Mouse (Mus musculus) adrenal gland, adult 8-10 months (tissue): ENCODE measurements around the gene Wnt7b. TPM values are rescaled to one million over a fixed set of nuclear protein-coding genes. Genes with fewer than 3 reads are reported as not detected.

Experiments
- DNase-seq: peaks from one replicate; pipeline ENCODE4 v3.0.0; 2022
- total RNA-seq, 4 experiments: library from RNA; stranded (reverse); gene quantifications; 2 replicates each; pipeline ENCODE4 v1.2.4; 2022

Wnt7b gene
- total RNA-seq, 4 experiments from 2014 or later: 0.65 to 1.1 (median 0.85) TPM

DNA sequence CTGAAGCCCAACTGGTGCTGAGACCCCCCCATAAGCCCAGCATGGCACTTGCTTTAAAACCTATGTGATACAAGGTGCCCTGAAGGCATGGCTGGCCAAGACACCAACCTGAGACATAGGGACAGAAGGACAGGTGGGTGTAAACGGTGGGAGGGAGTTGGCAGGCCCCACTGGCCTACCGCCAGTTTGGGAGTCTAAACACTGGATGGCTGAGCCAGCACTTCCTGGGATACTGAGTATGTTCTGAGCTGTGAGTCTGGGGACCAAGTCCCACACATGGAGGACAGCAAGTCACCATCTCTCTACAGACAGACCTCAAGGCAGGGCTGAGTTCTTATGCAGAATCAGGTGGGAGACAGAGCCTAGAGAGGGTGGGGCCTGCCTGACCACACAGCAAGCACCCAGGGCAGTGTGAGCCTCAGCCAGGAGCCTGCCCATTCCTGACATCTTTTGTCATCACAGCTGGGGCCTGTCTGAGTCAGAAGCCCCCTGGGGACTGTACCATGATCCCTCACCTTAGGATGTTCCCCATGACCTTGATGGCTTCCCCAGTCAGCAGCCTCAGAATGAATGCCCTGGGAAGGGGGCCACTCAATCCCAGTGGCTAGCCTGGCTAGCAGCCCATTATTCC is 13.0 kb downstream of the Wnt7b start:
- DNase-seq: no peak

DNA sequence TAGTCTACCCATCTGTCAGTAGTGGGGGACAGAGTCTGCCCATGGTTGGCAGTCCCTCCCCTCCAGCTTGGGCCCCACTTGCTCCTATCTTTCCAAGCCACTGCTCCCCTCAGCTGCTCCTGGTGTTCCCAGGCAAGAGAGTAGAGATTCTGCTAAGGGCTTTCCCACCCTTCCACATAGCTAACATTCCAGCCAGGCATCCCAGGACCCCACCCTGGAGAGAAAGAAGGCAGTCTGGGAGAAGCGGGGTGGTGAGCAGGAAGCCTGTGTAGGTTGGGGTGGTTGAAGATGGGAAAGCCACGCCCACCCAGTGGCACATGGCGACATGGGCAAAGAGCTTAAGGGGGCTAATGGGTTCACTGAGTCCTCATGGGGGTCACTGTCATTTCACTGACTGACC is 13.9 kb downstream of the Wnt7b start:
- DNase-seq: no peak

DNA sequence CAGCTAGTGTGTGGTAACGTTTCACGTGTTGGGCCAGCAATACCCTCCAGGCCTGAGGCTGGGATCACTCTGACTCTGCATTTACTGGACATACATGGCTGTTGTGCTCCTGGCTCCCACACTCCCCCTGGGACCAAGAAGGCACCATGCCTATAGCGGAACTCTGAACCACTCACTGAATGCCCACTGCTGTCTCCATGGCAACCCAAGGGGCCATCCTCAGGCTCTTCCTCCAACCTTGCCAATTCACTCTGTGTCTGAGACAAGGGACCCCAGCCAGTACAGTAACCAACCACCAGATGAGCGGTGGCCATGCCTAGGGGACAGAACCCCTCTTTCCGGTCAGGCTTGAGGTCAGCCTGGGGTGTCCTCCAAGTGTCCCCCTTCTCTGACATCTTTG is 17.3 kb downstream of the Wnt7b start:
- no peak for DNase-seq

DNA sequence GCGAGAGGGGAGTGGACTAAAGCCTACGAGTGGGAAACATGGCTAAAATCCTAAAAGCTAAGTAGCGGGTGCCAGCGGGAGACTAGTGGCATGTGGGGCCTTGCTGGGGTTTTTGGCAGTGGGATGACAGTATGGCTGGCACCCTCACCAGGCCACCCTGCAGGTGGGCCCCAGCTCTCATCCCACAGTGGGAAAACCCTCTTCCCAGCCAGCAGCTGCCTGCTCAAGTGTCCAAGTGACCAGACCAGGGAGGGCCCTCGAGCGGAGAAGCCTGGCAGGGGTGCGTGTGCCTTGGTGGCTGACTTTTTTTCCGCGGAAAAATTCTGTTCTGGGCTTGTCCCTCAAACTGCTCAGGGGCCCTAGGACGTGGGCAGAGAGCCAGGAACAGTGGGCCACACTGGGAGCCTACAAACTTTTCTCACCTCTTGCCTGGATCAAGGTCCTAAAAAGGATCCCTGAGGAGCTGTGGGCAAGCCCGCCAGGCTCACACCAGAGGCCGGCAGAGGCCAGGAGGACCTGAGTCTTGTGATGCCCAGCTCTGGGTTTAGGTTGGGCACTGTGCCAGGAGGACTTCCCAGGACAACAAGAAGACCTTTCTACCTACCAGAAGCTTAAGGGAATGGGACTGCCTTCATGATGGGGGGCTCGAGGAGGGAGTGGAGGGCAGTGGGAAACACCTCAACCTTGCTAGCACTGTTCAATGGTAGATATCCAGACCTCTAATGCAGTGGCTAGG is 18.1 kb downstream of the Wnt7b start:
- no peak for DNase-seq

DNA sequence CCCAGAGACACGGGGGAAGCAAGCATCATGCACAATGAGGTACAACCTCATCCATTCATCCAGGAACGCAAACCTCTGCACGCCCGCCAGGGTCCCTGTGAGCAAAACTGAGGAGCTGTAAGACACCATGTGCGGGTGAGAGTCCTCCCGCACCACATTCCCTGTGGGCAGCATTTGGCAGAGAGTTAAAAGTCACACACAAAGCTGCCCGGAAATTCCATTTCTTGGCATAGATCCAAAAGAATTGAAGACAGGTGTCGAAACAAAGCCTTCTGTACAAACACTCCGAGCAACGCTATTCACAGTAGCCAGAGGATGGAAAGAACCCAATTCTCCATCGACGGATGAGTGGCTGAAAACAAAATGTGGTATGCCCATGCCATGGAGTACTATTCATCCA is 20.3 kb downstream of the Wnt7b start:
- no peak for DNase-seq

DNA sequence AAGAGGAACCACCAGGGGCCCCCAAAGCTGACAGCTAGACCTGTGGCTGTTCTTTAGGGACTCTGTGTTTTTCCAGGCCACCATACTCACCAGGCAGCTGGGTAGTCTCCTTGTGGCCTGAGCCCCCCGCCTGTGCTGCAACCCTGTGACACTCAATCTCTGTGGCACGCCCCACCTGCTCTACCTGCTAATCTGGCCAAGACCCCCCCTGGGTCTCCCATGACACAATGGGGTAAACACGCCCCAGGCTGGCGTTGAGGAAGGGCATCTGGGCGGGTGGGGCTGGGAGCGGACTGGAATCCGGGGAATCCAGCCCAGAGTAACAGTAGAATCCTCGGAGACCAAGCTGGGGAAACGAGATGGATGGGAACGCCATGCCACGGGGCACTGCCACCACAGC is 21.4 kb downstream of the Wnt7b start:
- DNase-seq: no peak

DNA sequence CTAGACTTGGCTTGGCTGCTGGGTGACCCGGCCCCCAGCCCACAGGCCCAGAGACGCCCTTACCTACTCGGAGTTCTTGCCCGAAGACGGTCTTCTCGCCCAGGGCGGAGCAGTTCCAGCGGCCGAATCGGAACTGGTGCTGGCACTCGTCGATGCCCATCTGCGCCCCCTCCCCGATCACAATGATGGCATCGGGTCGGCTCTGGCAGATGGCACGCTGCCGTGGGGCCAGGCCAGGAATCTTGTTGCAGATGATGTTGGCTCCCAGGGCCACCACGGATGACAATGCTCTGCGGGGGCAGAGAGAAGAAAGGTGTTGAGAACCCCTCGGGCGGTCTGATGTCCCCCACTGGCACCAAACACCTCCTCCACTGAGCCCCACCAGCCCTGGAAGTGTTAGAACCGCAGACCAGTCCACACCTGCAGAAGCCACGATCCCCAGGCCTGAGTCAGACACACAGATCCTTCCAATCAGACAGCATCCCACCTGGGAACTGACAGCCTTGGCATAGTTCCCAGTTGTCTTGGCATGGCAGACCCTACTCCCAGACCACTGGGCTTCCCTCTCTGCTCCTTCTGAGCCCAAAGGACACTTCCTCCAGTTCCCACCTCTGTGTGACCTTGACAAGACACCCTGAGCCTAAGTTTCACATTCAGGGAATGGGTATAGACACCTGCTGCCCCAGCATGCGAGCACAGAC is 23.3 kb downstream of the Wnt7b start:
- no peak for DNase-seq

DNA sequence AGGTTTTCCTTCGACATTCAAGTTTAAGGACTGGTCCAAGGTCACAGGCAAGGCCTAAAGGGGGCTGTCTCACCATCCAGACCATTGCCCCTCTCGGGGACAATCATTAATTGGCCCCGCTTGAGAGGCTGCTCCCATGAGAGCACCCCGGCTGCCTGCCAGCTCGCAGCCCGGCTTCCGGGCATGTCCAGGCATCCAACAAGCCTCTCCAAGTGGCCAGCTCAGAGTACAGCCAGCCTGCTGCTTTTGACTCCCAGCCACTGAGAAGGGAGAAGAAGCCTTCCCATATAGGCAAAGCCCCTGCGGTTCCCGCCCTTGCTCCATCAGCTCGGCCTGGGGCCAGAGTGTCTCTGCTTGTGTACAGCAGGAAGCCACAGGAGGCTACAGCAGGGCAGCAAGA is 26.5 kb downstream of the Wnt7b start:
- no peak for DNase-seq

DNA sequence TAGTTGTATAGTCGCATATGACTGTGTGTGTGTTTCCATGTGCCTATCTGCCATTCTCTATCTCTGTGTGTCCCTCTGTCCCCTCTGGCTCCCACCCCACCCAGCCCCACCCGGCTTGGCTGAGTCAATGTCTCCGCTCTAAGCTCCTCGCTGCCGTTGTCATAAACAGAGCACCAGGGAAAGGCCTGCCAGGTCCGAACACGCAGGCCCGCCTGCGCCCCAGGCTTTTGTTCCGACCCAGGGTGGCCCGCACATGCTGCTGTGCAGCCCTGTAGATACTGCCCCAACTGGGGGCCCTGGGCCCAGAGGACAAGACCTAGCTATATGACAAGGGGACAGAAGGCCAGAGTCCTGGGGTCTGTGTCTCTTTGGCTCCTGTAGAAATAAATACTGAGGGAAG is 28.9 kb downstream of the Wnt7b start:
- no peak for DNase-seq

DNA sequence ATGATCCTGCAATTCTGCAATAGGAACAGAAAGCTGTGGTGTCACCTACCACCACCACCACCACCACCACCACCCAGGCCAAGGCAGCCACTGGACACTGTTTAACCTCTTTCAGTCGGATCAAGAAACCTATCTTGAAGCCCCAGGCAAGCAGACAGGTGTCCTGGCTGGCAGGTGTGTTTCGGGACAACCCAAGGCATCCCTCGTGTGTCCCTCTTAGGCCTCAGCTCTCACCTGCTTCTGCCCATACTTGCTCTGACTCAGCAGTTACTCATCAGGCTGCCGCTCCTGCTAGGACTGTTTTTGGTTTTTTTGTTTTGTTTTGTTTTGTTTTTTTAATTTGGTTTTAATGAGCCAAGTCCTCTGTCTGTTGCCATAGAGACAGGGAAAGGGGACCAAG is 35.8 kb downstream of the Wnt7b start:
- no peak for DNase-seq

DNA sequence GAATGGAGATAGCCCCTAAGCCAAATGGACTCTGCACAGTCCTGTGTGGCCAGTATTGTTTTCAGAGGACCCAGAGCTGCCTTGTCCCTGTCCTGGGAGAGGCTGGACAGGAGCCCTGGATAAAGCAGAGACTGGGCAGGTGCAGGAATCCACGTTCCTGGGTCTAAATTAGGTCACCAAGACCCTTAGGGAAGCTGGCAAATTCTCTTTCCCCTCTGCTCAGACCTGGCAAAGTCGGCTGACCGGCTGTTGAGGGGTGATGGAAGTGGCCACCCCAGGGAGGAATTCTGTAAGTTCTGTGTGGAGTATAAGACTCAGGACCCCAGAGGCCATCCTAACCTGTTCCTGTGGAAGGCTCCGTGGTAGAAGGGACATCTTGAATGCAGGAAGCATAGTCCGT is 36.9 kb downstream of the Wnt7b start:
- no peak for DNase-seq

DNA sequence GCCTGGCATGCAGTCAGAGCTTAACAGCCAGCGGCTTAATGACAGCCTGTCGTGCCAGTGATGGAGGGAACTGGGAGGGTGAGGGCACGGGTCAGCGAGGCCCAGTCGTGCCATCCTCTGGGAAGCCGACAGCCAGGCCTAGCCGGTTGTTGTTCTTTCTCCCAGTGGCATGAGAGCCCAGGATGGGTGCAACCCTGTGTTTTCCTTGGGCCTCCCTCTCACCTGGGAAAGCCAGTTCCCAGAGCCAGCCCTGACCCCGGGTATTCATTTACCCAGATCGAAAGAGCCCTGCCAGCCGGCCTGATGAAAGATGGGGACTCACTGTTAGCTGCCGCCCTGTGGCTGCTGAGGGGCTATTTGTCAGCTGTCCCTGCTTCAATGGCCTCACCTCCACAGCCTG is 44.1 kb downstream of the Wnt7b start:
- DNase-seq: no peak

DNA sequence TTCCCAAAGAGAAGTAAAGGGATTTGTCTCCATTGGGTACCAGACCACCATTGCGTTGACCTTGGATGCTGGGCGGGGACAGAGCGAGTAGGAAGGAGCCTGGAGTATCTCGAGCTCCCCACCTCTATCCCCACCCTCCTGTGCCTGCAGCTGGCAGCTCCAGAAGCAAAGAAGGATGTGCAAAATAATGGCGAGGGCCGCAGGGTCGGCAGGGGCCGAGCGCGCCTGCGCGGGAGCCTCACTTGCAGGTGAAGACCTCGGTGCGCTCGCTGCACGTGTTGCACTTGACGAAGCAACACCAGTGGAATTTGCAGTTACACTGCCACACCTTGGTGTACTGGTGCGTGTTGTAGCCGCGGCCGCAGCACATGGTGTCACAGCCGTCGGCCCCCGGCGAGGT is 45.1 kb downstream of the Wnt7b start:
- DNase-seq: no peak

DNA sequence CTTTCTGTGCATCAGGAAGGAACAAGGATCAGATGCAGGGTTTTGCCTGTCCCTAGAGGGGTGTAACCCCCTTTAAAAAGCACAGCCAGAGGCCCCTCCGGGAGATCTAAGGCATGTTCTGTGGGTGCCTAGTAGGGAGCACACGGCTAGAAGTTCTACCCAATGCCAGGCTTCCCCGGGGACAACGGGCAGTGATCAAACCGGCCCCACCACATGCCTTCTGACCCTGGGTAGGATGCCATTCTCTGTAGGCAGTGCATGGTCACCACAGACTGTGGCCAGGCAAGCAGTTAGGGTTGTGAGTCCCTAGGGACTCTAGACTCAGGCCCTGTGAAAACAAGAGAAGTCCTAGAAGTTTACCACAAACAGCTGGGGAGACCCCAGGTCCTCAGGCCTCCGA is 47.6 kb downstream of the Wnt7b start:
- DNase-seq: no peak

DNA sequence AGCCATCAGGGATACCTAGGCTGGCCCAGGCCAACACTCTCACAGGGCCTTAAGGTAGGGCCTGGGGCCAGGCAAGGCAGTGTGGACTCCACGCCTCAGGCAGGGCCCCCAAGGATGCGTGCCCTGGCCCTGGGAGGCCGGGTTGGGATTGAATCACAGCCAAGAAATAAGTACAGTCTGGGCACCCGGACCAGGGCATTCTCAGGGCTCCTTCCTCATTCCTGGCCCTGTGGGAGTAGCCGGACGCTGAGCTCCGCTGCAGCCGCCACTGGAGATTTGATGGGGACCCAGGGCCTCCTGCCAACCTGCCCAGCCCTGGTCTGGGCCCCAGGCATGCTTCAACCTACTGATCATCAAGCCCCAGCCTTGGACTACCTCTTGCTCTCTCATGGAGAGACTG is 48.1 kb downstream of the Wnt7b start:
- no peak for DNase-seq

DNA sequence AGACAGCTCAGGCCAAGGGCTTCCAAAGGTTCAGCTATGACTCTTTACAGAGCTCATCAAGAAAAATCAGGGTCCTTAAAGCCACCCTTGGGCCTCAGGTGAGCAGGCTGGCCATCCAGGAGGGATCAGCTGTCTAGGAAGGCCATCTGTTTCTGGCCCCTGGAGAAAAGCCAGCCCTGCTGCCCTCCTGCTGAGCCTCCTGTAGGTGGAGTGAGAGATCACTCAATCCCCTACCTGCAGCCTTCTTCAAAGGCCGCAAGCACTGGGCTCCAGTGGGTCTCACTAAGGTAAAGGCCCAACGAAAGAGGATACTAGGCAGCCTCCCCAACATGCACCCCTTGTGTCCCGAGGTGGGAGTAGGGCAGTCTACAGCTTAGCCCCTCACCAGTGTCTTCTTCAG is 50.2 kb downstream of the Wnt7b start:
- DNase-seq: no peak

DNA sequence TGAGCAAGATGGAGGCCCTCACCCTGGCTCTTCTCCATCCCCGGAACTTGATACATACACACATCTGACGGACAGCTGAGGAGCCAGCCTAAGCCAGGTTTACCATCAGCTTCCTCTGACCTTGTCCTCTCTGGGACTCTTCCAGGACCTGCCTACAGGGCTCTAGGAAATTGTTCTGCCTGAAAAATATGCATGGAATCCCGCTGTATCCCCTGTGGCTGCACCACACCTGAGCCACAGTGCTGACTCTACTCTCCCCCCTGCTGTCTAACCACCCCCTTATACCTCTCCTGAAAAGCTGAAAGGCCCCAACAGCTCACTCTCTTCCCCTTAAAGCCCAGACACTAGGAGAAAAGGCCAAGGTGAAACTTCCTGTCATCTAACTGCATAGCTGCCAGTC is 52.4 kb downstream of the Wnt7b start:
- DNase-seq: no peak

DNA sequence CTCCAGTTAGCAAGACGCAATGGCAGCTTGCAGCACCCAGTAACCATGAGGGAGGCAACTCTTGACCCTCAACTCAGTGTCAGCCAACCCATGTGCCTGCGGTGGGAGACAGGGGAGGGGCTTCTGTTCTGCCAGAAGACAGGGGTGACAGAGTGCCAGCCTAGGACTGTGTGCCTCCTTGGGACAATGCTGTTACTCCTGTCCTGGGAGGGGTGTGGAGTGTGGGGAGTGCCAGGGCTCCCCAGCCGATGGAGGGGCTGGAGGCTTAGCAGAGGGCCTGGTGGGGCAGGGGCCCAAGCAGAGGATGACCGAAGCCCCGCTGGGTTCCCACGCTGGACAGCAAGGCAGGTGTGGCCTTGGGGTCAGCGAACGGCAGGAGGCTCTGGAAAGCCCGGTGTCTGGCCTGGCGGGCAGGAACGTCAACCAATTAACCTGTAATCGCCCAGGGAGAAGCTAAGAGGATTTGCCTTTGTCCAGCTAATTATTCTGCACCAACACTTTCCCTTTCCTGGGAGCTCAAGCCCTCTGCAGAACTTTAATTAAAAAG is 57.8 kb downstream of the Wnt7b start:
- no peak for DNase-seq

DNA sequence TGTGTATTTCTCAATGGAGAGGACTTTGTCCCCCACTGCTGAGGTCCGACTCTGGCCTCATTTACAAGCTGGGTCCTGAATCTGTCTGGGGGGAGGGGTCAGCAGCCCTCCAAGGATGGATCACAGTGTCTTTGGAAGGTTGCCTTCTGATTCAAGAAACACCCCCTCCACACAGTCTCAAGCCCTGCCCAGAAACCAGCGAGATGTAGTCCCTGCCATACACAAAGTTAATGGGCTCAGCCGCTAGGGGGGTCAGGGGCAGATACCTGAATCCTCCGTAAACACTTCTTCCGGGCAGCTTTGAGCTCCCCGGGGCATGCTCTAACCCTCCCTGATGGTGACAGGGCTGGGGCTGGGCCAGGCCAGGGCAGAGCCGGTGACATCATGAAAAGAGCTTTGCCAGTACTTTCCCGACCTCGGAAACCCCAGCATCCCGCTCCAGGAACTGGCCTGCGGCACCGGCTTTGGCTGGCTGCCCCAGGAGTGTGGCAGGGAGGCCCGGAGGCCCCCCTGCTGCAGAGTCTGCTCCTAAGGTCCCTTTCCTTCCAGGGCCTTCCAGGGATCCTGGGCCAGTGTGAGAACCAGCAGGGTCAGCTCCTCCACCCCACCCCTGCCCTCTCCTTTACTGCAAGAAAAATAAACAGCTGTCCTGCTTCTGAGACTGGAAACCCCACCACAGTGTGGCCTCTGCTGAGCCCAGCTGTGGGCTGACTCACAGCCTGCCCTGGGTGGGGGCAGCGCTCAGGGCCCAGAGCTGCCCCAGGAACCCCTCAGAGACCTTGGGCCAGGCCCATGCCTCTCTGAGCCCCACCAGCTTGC is 58.9 kb downstream of the Wnt7b start:
- DNase-seq: peak; percentile 69

DNA sequence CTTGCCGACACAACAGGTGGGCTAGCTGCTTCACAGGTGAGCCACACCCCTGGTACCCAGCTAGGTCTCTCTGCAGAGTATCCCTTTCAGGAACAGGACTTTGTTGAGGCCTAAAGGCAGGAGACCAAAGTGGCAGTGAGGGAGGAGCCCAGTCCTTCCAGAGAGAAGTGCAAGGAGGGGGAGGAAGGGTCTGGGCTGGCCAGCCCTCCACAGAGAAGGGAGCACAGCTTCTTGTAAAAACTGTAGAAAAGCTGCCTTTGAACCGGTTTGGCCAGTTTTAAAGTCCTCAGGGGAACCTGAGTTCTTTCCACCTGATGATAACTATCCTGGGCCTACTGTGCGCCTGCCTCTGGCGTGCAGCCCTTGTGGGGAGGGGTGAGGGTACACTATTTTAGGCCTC is 62.8 kb downstream of the Wnt7b start:
- no peak for DNase-seq

DNA sequence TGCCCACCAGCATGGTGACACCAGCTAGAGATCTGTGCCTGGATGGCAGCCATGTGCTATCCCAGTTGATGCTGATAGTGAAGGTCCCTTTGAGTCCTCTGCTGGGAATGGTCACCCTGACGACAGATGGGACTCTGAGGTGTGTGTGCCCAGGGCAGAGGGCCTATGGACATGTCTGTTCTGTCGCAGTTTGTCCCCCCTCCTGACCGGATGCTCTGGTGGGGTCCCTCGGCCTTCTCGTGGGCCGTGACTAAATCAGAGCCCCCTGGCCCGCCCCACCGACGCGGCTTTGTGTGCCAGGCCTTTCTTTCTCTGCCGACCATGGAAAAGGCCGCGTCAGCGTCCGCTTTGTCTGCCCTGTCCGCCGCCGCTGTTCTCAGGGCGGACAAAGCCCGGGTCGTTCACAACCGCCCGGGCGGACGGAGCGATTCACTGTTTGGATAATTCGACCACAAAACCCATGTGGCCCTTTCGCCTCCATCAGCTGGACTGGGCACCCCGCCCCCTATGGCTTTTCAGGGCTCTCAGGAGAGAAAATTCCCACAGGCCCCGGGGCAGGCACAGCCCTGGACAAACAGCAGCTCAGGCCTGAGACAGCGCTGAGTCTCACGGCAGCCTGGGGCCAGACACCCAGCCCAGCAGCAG is 74.8 kb downstream of the Wnt7b start:
- DNase-seq: no peak

DNA sequence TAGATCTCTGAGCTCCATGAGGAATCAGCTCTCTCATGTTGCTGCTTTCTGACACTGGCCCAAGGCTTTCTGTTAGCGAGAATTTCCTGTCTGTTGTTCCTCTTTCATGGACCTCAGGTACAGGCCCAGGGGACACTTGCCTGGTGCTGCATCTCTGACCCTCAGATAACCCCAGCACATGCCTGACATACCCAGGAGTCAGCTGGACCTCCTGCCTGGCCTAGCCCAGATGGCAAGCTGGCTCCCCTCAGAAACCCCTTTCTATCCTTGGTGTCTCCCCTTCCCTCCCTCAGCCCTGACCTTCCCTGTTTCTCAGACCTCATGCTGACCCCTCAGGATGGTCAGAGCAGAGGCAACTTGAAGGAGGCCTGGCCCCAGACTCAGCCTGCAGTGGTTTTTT is 75.6 kb downstream of the Wnt7b start:
- DNase-seq: no peak
